8 mouse cellular contexts compared by ENCODE assay signal in the genomic region with DNA sequence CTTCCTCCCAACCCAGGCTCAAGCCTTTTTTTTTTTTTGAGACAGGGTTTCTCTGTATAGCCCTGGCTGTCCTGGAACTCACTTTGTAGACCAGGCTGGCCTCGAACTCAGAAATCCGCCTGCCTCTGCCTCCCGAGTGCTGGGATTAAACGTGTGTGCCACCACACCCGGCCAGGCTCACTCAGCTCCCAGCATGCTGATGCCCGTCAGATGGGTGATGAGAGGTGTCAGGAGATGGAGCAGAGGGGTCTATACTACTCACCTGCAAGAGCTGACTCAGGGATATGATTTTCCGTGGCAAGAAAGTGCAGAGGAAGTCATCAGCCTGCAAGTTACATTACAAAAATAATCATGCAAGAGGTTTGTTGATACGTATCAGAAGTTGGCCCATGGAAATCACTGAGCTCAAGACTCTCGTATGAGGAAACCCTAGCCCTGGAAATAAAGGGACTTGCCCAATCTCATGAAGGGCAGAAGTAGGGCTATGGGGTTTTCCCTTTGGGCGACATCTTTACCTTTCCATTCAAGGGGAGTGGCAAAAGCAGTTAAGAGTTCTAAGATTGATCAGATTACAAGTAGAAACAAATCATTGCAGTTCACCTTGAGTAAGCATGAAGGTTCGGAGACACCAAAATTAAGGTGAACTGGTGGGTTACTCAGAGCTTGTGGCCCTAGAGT. TPM values are rescaled to one million over a fixed set of nuclear protein-coding genes. Genes with fewer than 3 reads are reported as not detected.
DNase-seq lines count a peak whose midpoint lies in the region; ATAC-seq and TF ChIP-seq lines count a peak whose summit lies in the region.

No protein-coding gene starts in this region.

- peak overlapping the region; percentile 88 for H3K4me3 ChIP-seq in lung, embryonic 14.5 days (ENCODE audit: low read depth, low read length)
- peak overlapping the region; percentile 91 for H3K4me3 ChIP-seq in embryonic facial prominence, embryonic 11.5 days (ENCODE audit: low read depth, low read length)
- peak overlapping the region; percentile 84 for H3K4me3 ChIP-seq in intestine, embryonic 16.5 days (ENCODE audit: low read length)
- peak overlapping the region; percentile 86 for H3K4me3 ChIP-seq in small intestine, adult 2 months (ENCODE audit: low read depth, low read length)

- H3K27ac ChIP-seq in lung, embryonic 14.5 days (ENCODE audit: low read depth), result no peak overlapping the region
- no peak overlapping the region for H3K27ac ChIP-seq in embryonic facial prominence, embryonic 11.5 days (replicated peaks; ENCODE audit: low read depth, low read length)
- peak overlapping the region; percentile 79 for H3K27ac ChIP-seq in intestine, embryonic 16.5 days (ENCODE audit: low read length)
- H3K27ac ChIP-seq in small intestine, adult 2 months (ENCODE audit: insufficient read depth, low read depth, low read length), result peak overlapping the region; percentile 90

- peaks cover 12% of the 10 kb centered on the region; the same call in 1 of the 2 replicates for H3K4me1 ChIP-seq in lung, embryonic 14.5 days (ENCODE audit: insufficient read depth)
- H3K4me1 ChIP-seq in embryonic facial prominence, embryonic 11.5 days (ENCODE audit: control insufficient read depth, insufficient read depth, low read length), result 0 out of 2 replicates have a peak, but pooled peaks cover 2% of the 10 kb centered on the region
- H3K4me1 ChIP-seq in intestine, embryonic 16.5 days (ENCODE audit: control insufficient read depth, insufficient read depth, low read length), result peaks cover 22% of the 10 kb centered on the region
- peaks cover 7% of the 10 kb centered on the region for H3K4me1 ChIP-seq in small intestine, adult 2 months (ENCODE audit: control insufficient read depth, insufficient read depth, insufficient read length, low read length)

- H3K4me2 ChIP-seq in lung, embryonic 14.5 days, result peak overlapping the region; percentile 94
- peak overlapping the region; percentile 91 for H3K4me2 ChIP-seq in embryonic facial prominence, embryonic 11.5 days (ENCODE audit: low read depth, low read length)
- peak overlapping the region; percentile 56 for H3K4me2 ChIP-seq in intestine, embryonic 16.5 days (ENCODE audit: low read depth, low read length)

- peaks cover 25% of the 10 kb centered on the region for H3K36me3 ChIP-seq in lung, embryonic 14.5 days (ENCODE audit: insufficient read depth)
- H3K36me3 ChIP-seq in embryonic facial prominence, embryonic 11.5 days (replicated peaks; ENCODE audit: control insufficient read depth, insufficient read depth, low read depth, low read length), result no peaks in the 10 kb centered on the region; the same call in 1 of the 2 replicates
- peaks cover 3% of the 10 kb centered on the region for H3K36me3 ChIP-seq in intestine, embryonic 16.5 days (ENCODE audit: control insufficient read depth, insufficient read depth, low read length)
- H3K36me3 ChIP-seq in small intestine, adult 2 months (ENCODE audit: control insufficient read depth, insufficient read depth, low read length), result peaks cover 25% of the 10 kb centered on the region

- no peak for ATAC-seq in lung, embryonic 14.5 days (ENCODE audit: insufficient read depth)
- ATAC-seq in embryonic facial prominence, embryonic 11.5 days (replicated peaks; ENCODE audit: insufficient number of reproducible peaks, low FRiP score, low TSS enrichment, low read depth), result no peak
- no peak for ATAC-seq in intestine, embryonic 16.5 days

- no peak for TF ChIP-seq CTCF in lung, embryonic 14.5 days (IDR thresholded peaks at IDR 0.05; ENCODE audit: low read depth)
- no peak for TF ChIP-seq CTCF in small intestine, adult 2 months (IDR thresholded peaks at IDR 0.05; ENCODE audit: extremely low read depth, insufficient read length, insufficient replicate concordance, low read depth, low read length)

- no peaks in the 10 kb centered on the region for H3K9me3 ChIP-seq in lung, embryonic 14.5 days (ENCODE audit: low read depth, low read length)
- no peaks in the 10 kb centered on the region for H3K9me3 ChIP-seq in embryonic facial prominence, embryonic 11.5 days (replicated peaks; ENCODE audit: control insufficient read depth, low read length)
- no peaks in the 10 kb centered on the region for H3K9me3 ChIP-seq in intestine, embryonic 16.5 days (ENCODE audit: control insufficient read depth, low read length)

- H3K27me3 ChIP-seq in lung, embryonic 14.5 days (ENCODE audit: insufficient read depth, low read length), result no peaks in the 10 kb centered on the region
- H3K27me3 ChIP-seq in embryonic facial prominence, embryonic 11.5 days (ENCODE audit: control insufficient read depth, insufficient read depth, low read length), result no peaks in the 10 kb centered on the region
- H3K27me3 ChIP-seq in intestine, embryonic 16.5 days (replicated peaks; ENCODE audit: control insufficient read depth, insufficient read depth, low read length), result no peaks in the 10 kb centered on the region
- no peaks in the 10 kb centered on the region for H3K27me3 ChIP-seq in small intestine, adult 2 months (ENCODE audit: control insufficient read depth, insufficient read depth, low read length)

- TF ChIP-seq POLR2A in small intestine, adult 2 months (IDR thresholded peaks at IDR 0.05; ENCODE audit: low read depth, low read length), result no peak

- 81% methylated on average over 11 of the region's 11 CpGs for WGBS in lung, embryonic 14.5 days
- 87% methylated on average over 11 of the region's 11 CpGs for WGBS in embryonic facial prominence, embryonic 11.5 days
- WGBS in intestine, embryonic 16.5 days, result 77% methylated on average over 11 of the region's 11 CpGs
- 39% methylated on average over 11 of the region's 11 CpGs for WGBS in small intestine, adult 2 months

- no peak for DNase-seq in lung, embryonic 14.5 days
- DNase-seq in lung, postnatal 4 days, result no peak
- no peak for DNase-seq in embryonic facial prominence, embryonic 11.5 days (ENCODE audit: low spot score)
- DNase-seq in frontal cortex, postnatal 36 days (ENCODE audit: low spot score in 2 of 2), result no peak
- no peak for DNase-seq in layer of hippocampus, adult 8-10 months (ENCODE audit: low spot score in 2 of 2)
- DNase-seq in frontal cortex, postnatal 14 days (ENCODE audit: low spot score in 2 of 2), result no peak

- peak overlapping the region; percentile 63 for H3K9ac ChIP-seq in lung, embryonic 14.5 days
- peak overlapping the region; percentile 53 for H3K9ac ChIP-seq in embryonic facial prominence, embryonic 11.5 days (replicated peaks; ENCODE audit: low read length)
- peak overlapping the region; percentile 79 for H3K9ac ChIP-seq in intestine, embryonic 16.5 days (ENCODE audit: low read depth, low read length)

RNA-seq across cellular contexts. Expression of gene Psme2, which starts 1.0 kb away (rescaled TPM):
- 228 and 242 TPM in 2 replicates for polyA plus RNA-seq in lung, embryonic 14.5 days (2014; fragmentation: Nextera tagmentation; extraction: Ambion mirVana)
- polyA plus RNA-seq in embryonic facial prominence, embryonic 11.5 days (2014; fragmentation: Nextera tagmentation; extraction: Ambion mirVana), result 237 and 259 TPM in 2 replicates
- polyA plus RNA-seq in intestine, embryonic 16.5 days (2015; fragmentation: Nextera tagmentation; extraction: Ambion mirVana), result 347 and 368 TPM in 2 replicates
- polyA plus RNA-seq in small intestine, adult 2 months (2012; rRNA removed), result 85.3 and 142 TPM in 2 replicates
- 10 to 100 TPM; 57.2 to 74.4 (median 69.8) TPM for total RNA-seq in layer of hippocampus, adult 8-10 months (2022)

RNA-seq across cellular contexts. Expression of gene Rnf31, which starts 1.6 kb away (rescaled TPM):
- polyA plus RNA-seq in lung, embryonic 14.5 days (2014; fragmentation: Nextera tagmentation; extraction: Ambion mirVana), result 14.4 and 16.9 TPM in 2 replicates
- polyA plus RNA-seq in embryonic facial prominence, embryonic 11.5 days (2014; fragmentation: Nextera tagmentation; extraction: Ambion mirVana), result 9.7 and 11.8 TPM in 2 replicates
- 19.0 and 19.8 TPM in 2 replicates for polyA plus RNA-seq in intestine, embryonic 16.5 days (2015; fragmentation: Nextera tagmentation; extraction: Ambion mirVana)
- 28.8 and 65.8 TPM in 2 replicates for polyA plus RNA-seq in small intestine, adult 2 months (2012; rRNA removed)
- 10 to 100 TPM; 36.5 to 56.0 (median 45.5) TPM for total RNA-seq in layer of hippocampus, adult 8-10 months (2022)

RNA-seq across cellular contexts. Expression of gene Emc9, which starts 4.8 kb away (rescaled TPM):
- polyA plus RNA-seq in lung, embryonic 14.5 days (2014; fragmentation: Nextera tagmentation; extraction: Ambion mirVana), result 2.1 and 2.4 TPM in 2 replicates
- polyA plus RNA-seq in embryonic facial prominence, embryonic 11.5 days (2014; fragmentation: Nextera tagmentation; extraction: Ambion mirVana), result 3.8 and 5.3 TPM in 2 replicates
- polyA plus RNA-seq in intestine, embryonic 16.5 days (2015; fragmentation: Nextera tagmentation; extraction: Ambion mirVana), result 14.0 and 15.6 TPM in 2 replicates
- polyA plus RNA-seq in small intestine, adult 2 months (2012; rRNA removed), result 12.2 and 23.0 TPM in 2 replicates
- 10 to 100 TPM; 48.3 to 57.7 (median 53.8) TPM for total RNA-seq in layer of hippocampus, adult 8-10 months (2022)

RNA-seq across cellular contexts. Expression of gene Psme1, which starts 12.0 kb away (rescaled TPM):
- polyA plus RNA-seq in lung, embryonic 14.5 days (2014; fragmentation: Nextera tagmentation; extraction: Ambion mirVana), result 139 and 142 TPM in 2 replicates
- polyA plus RNA-seq in embryonic facial prominence, embryonic 11.5 days (2014; fragmentation: Nextera tagmentation; extraction: Ambion mirVana), result 136 and 139 TPM in 2 replicates
- polyA plus RNA-seq in intestine, embryonic 16.5 days (2015; fragmentation: Nextera tagmentation; extraction: Ambion mirVana), result 217 and 224 TPM in 2 replicates
- 71.4 and 167 TPM in 2 replicates for polyA plus RNA-seq in small intestine, adult 2 months (2012; rRNA removed)
- 10 to 100 TPM; 57.9 to 75.0 (median 67.3) TPM for total RNA-seq in layer of hippocampus, adult 8-10 months (2022)

RNA-seq across cellular contexts. Expression of gene Irf9, which starts 13.5 kb away (rescaled TPM):
- 8.9 and 9.0 TPM in 2 replicates for polyA plus RNA-seq in lung, embryonic 14.5 days (2014; fragmentation: Nextera tagmentation; extraction: Ambion mirVana)
- 4.9 and 5.2 TPM in 2 replicates for polyA plus RNA-seq in embryonic facial prominence, embryonic 11.5 days (2014; fragmentation: Nextera tagmentation; extraction: Ambion mirVana)
- 11.6 and 12.9 TPM in 2 replicates for polyA plus RNA-seq in intestine, embryonic 16.5 days (2015; fragmentation: Nextera tagmentation; extraction: Ambion mirVana)
- polyA plus RNA-seq in small intestine, adult 2 months (2012; rRNA removed), result 29.3 and 77.6 TPM in 2 replicates
- total RNA-seq in layer of hippocampus, adult 8-10 months (2022), result 10 to 100 TPM; 15.4 to 19.1 (median 17.9) TPM

Comparison
In these comparisons a context has a peak if more than half of its experiments do, and no peak if none do; other contexts are left out.
1. H3K27ac ChIP-seq: peak in intestine, embryonic 16.5 days (single experiment) and small intestine, adult 2 months (single experiment); none in lung, embryonic 14.5 days (single experiment) and embryonic facial prominence, embryonic 11.5 days (single experiment).
2. Peak in every context shown above with its lines, with median percentiles within 50 percentile points of each other: H3K4me2 ChIP-seq, H3K4me3 ChIP-seq and H3K9ac ChIP-seq.